Mouse (Mus musculus) monocyte, adult 5-6 weeks (primary cell): ENCODE results near the gene Yipf1. TPM values are rescaled to one million over a fixed set of nuclear protein-coding genes. Genes with fewer than 3 reads are reported as not detected.
"Not testable (repeated sequence)": the region's sequence is repeated elsewhere in the genome, so short reads cannot be mapped to it uniquely, and the experiment has no call there.

ENCODE experiments used
- ATAC-seq: fragments of 153-309, 156-312 bp; replicated peaks from 2 replicates; pipeline ENCODE4 v1.8.0; 2017; ENCODE audit warnings: mild to moderate bottlenecking; ENCODE audit not compliant: low TSS enrichment, insufficient number of reproducible peaks, severe bottlenecking, poor library complexity, low FRiP score
- total RNA-seq: library from RNA; stranded (forward); fragments of 200-1000, 200-491, 200-594 nt; gene quantifications from 3 replicates; pipeline ENCODE4 v1.2.3, GENCODE M21; 2017

Gene Yipf1
- total RNA-seq, 1 experiment from 2014 or later = 53.2 TPM

DNA sequence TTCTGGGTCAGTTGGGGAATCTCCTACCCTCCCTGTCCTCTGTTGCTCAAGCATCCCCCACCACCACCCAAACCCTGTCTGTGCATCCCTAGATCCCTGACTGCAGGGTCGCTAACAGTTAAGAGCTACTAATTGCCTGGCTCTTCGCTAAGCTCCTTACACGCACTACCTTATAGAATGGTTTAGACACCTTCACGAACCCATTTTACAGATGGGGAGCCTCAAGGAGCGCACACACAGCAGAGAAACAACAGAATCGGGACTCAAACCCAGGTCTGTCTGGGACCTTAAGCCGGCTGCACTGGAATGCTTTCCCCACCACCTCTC lies 279 bp downstream of the Yipf1 start:
- no peak for ATAC-seq

DNA sequence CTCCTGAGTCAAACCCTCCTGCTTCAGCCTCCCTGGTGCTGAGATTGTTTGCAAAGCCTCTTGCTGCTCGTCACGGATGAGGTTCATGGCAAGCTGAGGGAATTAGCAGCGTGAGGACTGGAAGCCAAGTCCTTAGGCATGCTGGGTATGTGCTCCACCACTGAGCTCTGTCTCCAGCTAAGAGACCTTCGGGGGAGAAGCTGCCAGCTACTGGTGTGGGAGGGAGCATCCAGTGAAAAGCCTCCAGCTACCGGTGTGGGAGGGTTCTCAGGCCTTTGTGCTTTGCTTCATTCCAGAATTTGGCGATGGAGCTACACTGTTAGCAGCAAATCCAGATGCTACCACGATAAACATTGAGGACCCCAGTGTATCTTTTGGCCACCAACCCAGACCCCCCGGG lies 4.5 kb downstream of the Yipf1 start:
- no peak for ATAC-seq

DNA sequence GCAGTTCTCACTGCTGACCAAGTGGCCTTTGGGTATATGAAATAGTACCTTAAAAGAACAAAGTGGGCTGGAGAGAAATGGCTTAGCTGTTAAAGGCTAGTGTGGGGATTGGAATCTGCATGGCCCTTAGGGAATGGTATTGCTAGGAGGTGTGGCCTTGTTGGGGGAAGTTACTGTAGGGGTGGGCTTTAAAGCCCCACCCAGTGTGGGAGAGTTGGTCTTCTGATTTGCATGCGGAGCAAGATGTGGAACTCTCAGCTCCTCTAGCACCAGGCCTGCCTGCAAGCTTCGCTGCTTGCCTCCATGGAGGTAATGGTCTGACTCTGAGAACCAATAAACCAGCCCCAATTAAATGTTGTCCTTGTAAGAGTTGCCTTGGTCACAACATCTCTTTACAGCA lies 6.9 kb downstream of the Yipf1 start:
- no peak for ATAC-seq

DNA sequence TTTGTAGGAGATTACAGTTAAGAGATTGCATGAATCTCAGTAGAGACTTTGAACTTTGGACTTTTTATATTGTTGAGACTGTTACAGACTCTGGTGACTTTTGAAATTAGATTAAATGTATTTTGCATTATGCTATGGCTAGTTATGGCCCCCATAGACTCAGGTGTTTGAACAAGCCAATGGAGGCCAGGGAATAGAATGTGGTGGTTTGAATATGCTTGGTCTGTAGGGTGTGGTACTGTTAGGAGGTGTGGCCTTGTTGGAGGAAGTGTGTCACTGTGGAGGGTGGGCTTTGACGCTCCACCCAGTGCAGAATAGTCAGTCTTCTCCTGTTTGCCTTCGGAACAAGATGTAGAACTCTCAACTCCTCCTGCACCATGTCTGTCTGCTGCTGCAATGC lies 8.9 kb downstream of the Yipf1 start:
- ATAC-seq = no peak

DNA sequence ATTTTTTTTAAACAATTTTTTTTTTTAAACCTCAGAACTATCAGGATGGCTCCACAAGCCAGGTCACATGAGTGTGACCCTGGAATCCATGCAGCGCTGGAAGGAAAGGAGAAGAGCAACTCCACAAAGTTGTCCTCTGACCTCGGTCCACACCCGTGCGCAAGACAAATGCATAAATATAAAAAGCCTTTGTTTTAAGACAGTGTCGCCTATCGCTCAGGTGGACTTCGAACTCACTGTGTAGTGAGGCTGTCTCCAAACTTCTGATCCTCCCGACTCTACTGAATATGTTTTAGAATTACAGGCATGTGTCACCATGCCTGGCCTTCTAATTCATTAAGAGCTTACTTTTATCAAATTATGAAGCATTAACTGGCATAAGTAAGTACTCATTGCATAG lies 14.4 kb downstream of the Yipf1 start:
- ATAC-seq = no peak

DNA sequence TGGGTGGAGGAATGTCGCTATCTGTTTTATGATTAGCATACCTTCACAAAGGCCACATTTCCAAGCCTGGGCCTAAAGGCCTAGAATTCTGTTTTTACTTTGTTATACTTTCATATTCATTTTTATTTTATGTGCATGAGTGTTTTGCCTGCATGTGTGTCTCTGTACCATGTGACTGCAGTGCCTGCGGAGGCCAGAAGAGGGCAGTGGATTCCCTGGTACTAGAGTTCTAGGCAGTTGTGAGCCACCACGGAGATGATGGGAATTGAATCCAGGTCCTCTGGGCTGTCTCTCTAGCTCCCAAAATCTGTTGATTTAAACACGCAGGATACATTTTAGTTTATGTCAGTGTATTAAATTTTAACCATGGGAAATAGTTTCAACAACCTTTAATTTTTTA lies 19.4 kb downstream of the Yipf1 start:
- ATAC-seq = no peak

DNA sequence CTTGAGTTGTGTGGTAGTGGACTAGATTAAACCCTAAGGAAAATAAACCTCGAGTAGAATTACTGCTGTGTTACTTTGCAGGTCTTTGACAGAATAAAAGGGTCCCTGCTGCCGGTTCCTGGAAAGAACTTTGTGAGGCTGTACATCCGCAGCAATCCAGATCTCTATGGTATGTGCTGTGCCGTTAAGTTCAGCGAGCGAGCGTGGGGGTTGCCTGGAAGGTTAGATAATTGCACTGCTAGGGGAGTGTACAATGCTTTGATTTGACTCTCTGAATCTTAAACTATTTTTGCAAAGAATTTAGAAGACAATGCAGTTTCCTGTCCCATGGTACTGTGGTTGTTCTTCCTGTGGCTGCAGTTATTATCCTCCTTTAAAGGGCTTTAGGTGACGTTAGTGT lies 22.2 kb downstream of the Yipf1 start:
- no peak for ATAC-seq

DNA sequence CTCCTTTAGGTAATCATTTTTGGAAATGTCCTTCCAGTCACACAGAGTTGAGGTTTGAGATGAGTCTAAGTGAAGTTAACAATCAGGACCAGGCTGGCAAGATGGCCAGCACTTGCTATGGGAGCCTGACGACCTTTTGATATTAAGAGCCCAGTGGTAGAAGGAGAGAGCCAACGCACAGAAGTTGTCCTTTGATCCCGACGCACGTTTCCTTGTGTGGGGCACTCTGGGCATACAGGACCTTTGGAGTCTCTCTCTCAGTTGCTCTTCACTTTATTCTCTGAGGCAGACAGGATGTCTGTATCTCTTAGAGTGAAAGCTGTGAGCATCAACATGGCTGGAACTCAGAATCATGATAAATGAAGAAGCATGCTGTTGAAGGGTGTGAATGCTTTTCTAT lies 23.3 kb downstream of the Yipf1 start:
- ATAC-seq = no peak

DNA sequence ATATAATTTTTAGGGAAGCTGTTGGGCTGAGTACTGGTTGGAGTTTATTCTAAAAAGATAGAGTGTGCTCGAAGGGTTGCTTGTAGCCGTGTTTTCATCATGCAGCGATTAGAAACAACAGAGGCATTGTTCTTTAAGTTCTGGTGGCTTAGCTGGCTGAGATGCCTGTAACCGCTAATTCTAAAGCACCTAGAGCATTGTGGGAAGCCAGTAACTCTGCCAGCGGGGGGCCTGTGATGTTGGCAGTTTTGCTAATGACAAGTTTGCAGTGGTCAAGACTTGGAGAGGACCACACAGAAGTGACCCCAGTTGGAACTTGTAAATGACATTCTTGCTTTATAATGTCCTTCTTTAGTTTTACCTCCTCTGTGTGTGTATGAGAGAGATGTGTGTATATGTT lies 27.2 kb downstream of the Yipf1 start:
- no peak for ATAC-seq

DNA sequence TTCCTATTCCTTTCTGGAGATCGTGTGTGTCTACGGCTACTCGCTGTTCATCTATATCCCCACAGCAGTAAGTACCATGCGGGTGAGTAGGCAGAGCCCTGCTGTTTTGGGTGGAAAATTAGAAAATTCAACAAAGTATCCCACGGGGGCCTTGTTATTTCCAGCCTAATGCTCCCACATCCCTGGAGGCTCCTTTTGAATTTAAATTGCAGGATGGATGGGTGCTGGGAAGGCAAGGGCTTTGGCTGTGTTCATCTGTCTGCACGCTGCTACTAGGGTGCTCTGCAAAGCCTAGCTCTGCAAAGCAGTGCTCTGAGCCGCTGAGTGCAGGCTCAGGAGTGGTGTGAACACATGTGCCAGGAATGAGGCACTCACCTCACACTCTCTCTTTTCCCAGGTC lies 30.4 kb downstream of the Yipf1 start:
- no peak for ATAC-seq

DNA sequence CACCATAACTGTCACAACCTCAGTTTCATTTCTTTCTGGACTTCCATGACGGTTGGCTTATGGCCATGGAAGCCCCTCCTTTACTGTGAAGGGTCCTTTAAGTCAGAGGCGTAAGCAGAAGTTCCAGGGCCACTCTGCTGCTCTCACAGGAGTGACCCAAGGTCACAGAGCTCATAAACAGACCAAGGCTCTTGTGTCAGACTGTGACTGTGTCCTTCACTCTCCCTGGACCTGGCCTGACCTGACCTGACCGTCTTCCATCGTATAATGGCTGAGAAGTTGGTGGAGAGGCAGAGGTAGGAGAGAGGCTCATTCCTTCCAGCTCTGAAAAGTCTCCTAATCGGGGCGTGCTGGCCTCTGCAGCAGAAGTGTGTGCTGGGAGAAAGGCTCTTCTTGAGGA lies 33.1 kb downstream of the Yipf1 start:
- ATAC-seq = no peak

DNA sequence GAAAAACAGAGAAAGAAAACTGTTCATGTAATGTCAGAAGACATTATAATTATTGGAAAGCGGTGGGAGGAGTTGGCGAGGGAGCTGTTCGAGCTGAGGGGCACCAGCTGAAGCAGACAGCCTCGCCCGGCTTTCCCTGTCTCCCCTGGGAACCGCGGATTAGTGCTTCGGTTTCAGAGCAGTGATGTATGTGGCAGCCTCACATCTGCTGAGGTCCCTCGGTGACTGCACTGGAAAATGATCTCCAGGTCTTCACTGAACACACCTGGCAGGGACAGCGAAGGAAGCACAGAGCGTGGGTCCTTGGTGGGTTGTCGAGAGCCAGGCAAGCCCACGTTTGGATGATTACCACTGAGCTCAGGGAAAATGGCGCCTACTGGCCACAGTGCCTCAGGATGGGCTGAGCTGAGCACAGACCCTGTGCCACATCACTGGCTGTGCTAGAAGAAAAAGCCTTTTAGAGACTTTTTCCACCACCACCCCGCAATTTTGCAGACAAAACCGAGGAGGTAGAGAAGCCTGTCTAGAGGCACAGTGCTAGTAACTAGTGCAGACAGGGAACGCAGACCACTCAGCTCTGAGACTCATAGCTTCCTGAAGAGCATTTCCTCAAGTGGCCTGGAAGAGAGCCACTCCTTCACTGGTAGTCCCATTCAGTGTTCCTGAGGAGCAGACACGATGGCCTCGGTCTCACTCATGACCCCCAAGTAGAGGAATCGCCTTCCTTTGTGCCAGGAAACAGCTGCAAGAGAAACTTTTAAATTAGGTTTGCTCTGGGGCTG lies 34.6 kb downstream of the Yipf1 start:
- ATAC-seq = no peak

DNA sequence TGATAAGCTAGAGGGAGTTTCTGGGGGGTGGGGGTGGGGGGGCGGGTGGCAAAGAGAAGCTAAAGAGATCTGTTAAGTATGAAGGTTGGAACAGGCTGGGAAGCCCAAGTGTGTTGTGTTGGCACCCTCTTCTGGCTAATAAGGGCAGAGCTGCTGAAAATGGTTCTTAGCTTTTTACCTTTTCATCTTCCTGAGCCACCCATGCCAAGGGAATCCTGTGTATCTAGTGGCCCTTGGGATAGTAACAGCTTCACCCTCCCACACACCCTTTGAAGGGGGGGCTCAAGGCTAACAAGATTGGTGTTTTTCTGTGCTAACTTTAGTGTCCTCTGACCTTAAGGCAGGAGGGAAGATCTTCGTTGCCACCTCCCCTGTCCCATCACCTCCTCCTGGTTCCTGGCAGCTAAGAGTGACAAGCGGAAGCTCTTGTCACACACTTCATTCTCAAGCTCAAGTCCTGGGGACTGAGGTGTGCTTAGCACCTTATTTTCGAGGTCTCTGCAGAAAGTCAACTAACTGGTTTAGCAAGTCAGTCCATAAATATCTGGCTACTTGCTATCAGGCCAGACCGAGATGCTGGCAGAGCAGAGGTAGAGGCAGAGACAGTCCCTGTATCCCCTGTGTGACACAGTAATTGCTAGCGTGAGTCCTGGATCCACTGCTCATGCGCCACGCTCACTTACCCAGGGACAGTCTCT lies 35.3 kb downstream of the Yipf1 start:
- no peak; the same call in 1 of the 2 replicates for ATAC-seq

DNA sequence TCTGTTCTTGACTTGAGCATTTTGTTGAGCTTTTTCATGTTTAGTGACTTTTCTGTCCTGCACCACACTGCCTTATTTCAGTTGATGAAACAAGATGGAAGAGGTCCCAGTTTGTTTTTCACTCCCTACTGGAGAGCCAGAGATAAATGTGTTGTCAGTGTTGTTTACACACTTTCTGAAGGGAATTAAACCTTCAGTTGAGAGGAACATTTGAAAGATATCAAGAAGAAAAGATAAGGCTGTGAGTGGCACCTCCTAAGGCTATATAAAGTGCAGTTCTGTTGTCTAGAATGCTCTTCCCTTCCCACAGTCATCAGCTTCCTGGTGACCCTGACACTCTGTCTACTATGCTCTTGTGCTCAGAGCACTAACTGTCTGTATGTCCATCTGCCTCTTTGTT lies 37.2 kb downstream of the Yipf1 start:
- no peak for ATAC-seq

DNA sequence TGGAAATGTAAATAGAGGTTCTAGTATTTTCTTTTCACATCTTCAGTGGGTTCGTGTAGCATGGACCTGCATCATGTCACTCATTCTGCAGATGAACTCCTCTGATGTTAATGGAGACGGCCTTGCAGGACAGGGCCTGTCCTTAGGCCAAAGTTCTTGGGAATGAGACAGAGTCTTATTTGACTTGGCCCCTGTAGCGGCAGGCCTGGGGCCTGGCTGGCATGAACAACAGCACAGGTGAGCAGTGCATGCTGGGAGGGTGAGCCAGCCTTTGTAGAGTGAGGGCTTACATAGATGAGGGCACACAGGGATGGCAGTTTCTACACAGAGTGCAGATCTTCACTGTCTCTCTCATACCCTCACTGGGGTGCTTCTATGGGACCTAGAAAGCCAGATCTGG lies 39.4 kb downstream of the Yipf1 start:
- no peak for ATAC-seq

DNA sequence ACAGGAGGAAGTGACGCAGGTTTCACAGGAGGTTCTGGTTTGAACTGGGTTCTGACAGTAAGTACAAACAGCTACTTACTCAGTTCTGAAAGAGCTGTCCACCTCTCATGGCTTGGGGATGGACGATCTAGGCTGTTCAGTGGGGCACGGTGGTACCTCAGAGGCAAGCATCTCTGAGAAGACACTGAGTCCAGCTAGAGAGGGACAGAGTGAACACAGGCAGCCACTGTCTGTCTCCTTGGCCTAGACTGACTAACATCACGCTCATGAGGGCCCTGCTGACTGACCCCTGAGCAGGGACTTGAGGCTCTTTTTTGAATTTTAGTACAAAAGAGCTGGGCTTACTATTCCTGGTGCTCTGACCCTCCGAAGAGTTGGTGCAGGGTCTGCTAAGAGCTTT lies 40.0 kb downstream of the Yipf1 start:
- no peak for ATAC-seq

DNA sequence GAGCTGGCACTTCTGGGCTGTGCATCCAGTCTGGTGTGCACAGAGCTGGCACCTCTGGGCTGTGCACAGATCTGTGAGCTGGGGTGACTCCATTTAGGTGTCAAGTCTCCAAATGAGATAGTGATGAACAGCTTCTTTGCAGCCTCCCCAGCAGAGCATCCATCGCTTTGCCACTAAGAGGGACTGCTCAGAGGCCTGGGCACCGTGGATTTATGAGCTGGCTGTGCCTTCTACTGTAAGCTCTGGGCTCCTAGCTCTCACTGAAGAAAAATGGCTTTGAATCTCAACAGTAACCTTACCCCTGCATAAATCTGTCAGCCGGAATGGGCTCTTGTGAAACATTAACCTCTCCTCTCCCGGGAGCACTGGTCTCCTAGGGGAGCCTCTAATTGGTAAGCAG lies 40.4 kb downstream of the Yipf1 start:
- ATAC-seq = no peak

DNA sequence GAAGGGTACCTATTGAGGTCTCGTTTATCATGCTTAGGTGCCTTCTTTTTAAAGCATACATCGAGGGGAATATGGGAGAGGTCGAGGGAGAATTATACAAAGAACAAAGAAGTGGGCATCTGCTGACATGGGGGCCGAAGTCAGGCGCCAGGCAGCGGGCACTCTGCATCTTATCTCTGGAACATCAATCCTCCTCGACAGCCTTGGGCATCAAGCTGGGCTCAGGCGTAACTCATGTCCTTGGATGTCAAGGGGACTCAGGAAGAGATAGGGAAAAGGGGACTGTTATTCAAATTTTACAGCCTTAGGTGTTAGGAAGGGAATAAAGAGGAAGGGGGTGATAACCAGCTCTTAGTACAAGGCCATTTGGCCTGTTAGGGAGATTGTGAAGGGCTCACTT lies 43.0 kb downstream of the Yipf1 start:
- not testable (repeated sequence) for ATAC-seq

DNA sequence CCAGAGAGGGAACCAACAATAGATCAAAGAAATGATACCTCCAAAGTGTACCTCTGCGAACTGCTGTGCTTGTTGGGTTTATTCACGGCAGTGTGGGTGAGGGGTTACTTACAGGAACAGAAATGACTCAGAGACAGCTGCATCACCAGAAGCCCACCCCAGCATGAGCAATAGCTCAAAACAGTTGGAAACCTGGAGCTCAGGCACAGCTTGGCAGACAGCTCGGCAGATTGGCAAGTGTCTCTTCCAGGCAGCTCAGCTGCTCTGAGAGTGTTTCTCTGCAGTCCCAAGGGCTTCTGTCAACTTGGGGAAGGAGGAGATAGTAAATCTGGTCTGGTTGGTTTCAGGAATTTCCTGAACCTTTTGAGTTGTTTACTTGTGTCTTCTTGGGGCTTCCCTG lies 44.3 kb downstream of the Yipf1 start:
- ATAC-seq = no peak

DNA sequence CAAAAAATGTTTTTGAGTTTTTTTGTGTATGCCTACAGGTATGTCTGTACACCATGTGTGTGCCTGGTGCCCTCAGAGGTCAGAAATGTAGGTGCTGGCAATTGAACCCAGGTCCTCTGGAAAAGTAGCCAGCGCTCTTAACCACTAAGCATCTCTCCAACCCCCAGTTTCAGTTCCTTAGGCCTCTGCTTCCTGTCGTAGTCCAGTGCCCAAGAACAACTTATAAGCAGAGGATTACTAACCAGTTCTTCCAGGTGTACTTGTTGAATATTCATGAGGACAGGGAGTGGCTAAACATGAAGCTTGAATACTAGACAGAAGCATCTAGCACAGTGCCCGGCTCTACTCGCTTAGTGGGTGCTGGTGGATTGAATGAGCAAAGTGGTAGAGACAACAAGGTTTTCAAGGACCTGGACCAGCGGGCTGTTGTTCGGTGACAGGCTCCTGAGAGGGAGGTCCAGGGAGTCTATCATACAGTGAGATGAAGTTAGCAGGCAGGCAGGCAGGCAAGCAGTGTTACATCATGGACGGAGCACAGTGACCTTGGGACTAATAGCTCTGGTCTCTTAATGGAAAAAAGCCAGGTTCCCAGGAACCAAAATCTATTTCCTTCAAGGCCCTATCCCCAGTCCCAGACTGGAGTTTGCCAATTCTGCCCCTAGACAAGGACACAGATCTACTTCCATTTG lies 46.4 kb downstream of the Yipf1 start:
- no peak for ATAC-seq
